Comparison of ENCODE assay signal across 8 mouse cellular contexts in genomic region chr7:96745956-96746355, GRCm38 (mm10).
A peak's percentile ranks its signal among the peaks of the same experiment; 100 is the strongest.
DNase-seq lines count a peak whose midpoint lies in the region; ATAC-seq and TF ChIP-seq lines count a peak whose summit lies in the region.

No protein-coding gene starts in this region.

- H3K9ac ChIP-seq in forebrain, postnatal 0 days = no peak overlapping the region
- no peak overlapping the region for H3K9ac ChIP-seq in limb, embryonic 14.5 days (ENCODE audit: low read depth, low read length, severe bottlenecking)

- WGBS in forebrain, postnatal 0 days = 11% methylated on average over 6 of the region's 6 CpGs
- 17% methylated on average over 6 of the region's 6 CpGs for WGBS in limb, embryonic 14.5 days

- ATAC-seq in forebrain, postnatal 0 days = peak; percentile 80
- ATAC-seq in limb, embryonic 14.5 days (ENCODE audit: low FRiP score, low read depth) = peak; percentile 65
- ATAC-seq in megakaryocyte, adult 5-6 weeks (ENCODE audit: poor library complexity, severe bottlenecking) = no peak

- no peak for TF ChIP-seq POLR2A in limb, embryonic 14.5 days (IDR thresholded peaks at IDR 0.05; ENCODE audit: borderline replicate concordance, extremely low read depth, insufficient read depth, insufficient read length)

- no peaks in the 10 kb centered on the region for H3K36me3 ChIP-seq in forebrain, postnatal 0 days (ENCODE audit: insufficient read depth)
- H3K36me3 ChIP-seq in limb, embryonic 14.5 days (ENCODE audit: control insufficient read depth, insufficient read depth, low read length) = no peaks in the 10 kb centered on the region

- no peak overlapping the region for H3K4me3 ChIP-seq in forebrain, postnatal 0 days (ENCODE audit: low read depth, low read length)
- H3K4me3 ChIP-seq in limb, embryonic 14.5 days (replicated peaks; ENCODE audit: low read length) = no peak overlapping the region

- H3K4me1 ChIP-seq in forebrain, postnatal 0 days (ENCODE audit: insufficient read depth) = 0 out of 2 replicates have a peak, but pooled peaks cover 8% of the 10 kb centered on the region
- peaks cover 44% of the 10 kb centered on the region for H3K4me1 ChIP-seq in limb, embryonic 14.5 days (ENCODE audit: control insufficient read depth, insufficient read depth, low read length)

- H3K9me3 ChIP-seq in forebrain, postnatal 0 days (ENCODE audit: low read length) = no peaks in the 10 kb centered on the region
- no peaks in the 10 kb centered on the region for H3K9me3 ChIP-seq in limb, embryonic 14.5 days (ENCODE audit: control insufficient read depth, low read length)

- peak; percentile 58 for DNase-seq in adrenal gland, postnatal 14 days
- DNase-seq in adrenal gland, postnatal 4 days (ENCODE audit: low spot score in 2 of 2) = no peak
- DNase-seq in 3T3-L1 (ENCODE audit: low read depth, low spot score) = peak; percentile 52
- peak; percentile 48 for DNase-seq in forebrain, postnatal 0 days
- DNase-seq in limb, embryonic 14.5 days (ENCODE audit: low spot score) = peak; percentile 55
- peak; percentile 91 for DNase-seq in retina, postnatal 1 day
- no peak for DNase-seq in B cell, adult 2 months

- peak overlapping the region; percentile 15; the same call in 1 of the 2 replicates for H3K27ac ChIP-seq in forebrain, postnatal 0 days (ENCODE audit: low read depth, low read length)
- peak overlapping the region; percentile 19; the same call in 1 of the 2 replicates for H3K27ac ChIP-seq in limb, embryonic 14.5 days (replicated peaks; ENCODE audit: low read depth, low read length)

- H3K27me3 ChIP-seq in forebrain, postnatal 0 days (ENCODE audit: insufficient read depth, low read length) = no peaks in the 10 kb centered on the region
- no peaks in the 10 kb centered on the region for H3K27me3 ChIP-seq in limb, embryonic 14.5 days (ENCODE audit: control insufficient read depth, insufficient read depth, low read length)

- no peak for TF ChIP-seq CTCF in forebrain, postnatal 0 days (IDR thresholded peaks at IDR 0.05; ENCODE audit: low read depth)

- H3K4me2 ChIP-seq in forebrain, postnatal 0 days (ENCODE audit: low read depth) = no peak overlapping the region
- no peak overlapping the region for H3K4me2 ChIP-seq in limb, embryonic 14.5 days (replicated peaks; ENCODE audit: low read depth, low read length, severe bottlenecking)

Comparison
In these comparisons a context has a peak if more than half of its experiments do, and no peak if none do; other contexts are left out.
1. DNase-seq: peak in adrenal gland, postnatal 14 days (single experiment), 3T3-L1 (single experiment), forebrain, postnatal 0 days (single experiment), limb, embryonic 14.5 days (single experiment) and retina, postnatal 1 day (single experiment); none in adrenal gland, postnatal 4 days (0 of 2) and B cell, adult 2 months (0 of 2).